Mouse (Mus musculus) neural tube, embryonic 13.5 days (tissue): ENCODE results near the gene Tmeff1. TPM values are rescaled to one million over a fixed set of nuclear protein-coding genes. Genes with fewer than 3 reads are reported as not detected.
"Not testable (repeated sequence)": the region's sequence is repeated elsewhere in the genome, so short reads cannot be mapped to it uniquely, and the experiment has no call there.

Experiments used
- ATAC-seq: fragments of 200-750 bp; cut with Nextera tagmentation; 2 replicates; pipeline ENCODE4 v1.8.0; 2017; ENCODE audit warnings: low read depth, mild to moderate bottlenecking, moderate TSS enrichment, moderate library complexity
- H3K27ac ChIP-seq: fragments of 300-500 bp; sonication (generic); replicated peaks from 2 replicates; pipeline ENCODE4 v1.5.1; 2015; ENCODE audit warnings: moderate library complexity, mild to moderate bottlenecking, inconsistent platforms
- H3K27me3 ChIP-seq: fragments of 300-500 bp; sonication (generic); 2 replicates; pipeline ENCODE4 v1.6.1; 2015; ENCODE audit warnings: mild to moderate bottlenecking, inconsistent platforms
- H3K36me3 ChIP-seq: fragments of 300-500 bp; sonication (generic); 2 replicates; pipeline ENCODE4 v1.6.1; 2015; ENCODE audit warnings: mild to moderate bottlenecking, inconsistent platforms
- H3K4me1 ChIP-seq: fragments of 300-500 bp; sonication (generic); replicated peaks from 2 replicates; pipeline ENCODE4 v1.6.1; 2015; ENCODE audit warnings: inconsistent platforms
- H3K4me2 ChIP-seq: fragments of 300-500 bp; sonication (generic); 2 replicates; pipeline ENCODE4 v1.6.1; 2015; ENCODE audit warnings: inconsistent platforms, mild to moderate bottlenecking, moderate library complexity
- H3K4me3 ChIP-seq: fragments of 300-500 bp; sonication (generic); 2 replicates; pipeline ENCODE4 v1.5.1; 2015; ENCODE audit warnings: mild to moderate bottlenecking, inconsistent platforms
- H3K9ac ChIP-seq: fragments of 300-500 bp; sonication (generic); 2 replicates; pipeline ENCODE4 v1.6.1; 2015; ENCODE audit warnings: moderate library complexity, mild to moderate bottlenecking, inconsistent platforms
- H3K9me3 ChIP-seq: fragments of 300-500 bp; sonication (generic); 2 replicates; pipeline ENCODE4 v1.6.1; 2016; ENCODE audit warnings: inconsistent platforms
- WGBS: fragments of 180-500 bp; shearing (Covaris S2); methylation state at CpG from one replicate; pipeline ENCODE4 v1.1.7; 2015; 5-methylcytosine and 5-hydroxymethylcytosine counted together
- polyA plus RNA-seq: library from polyadenylated mRNA; unstranded; fragments of >200 nt; fragmentation: Nextera tagmentation; extraction: Ambion mirVana; gene quantifications from 2 replicates; pipeline ENCODE4 v1.2.1, GENCODE M21; 2015

Gene Tmeff1
- polyA plus RNA-seq, 1 experiment from 2014 or later = 315 TPM

- H3K36me3 ChIP-seq, H3K4me2 ChIP-seq, H3K9me3 ChIP-seq, H3K9ac ChIP-seq, H3K4me1 ChIP-seq, ATAC-seq, H3K27ac ChIP-seq, H3K27me3 ChIP-seq, H3K4me3 ChIP-seq: not testable (repeated sequence)
- WGBS = 94% methylated on average over 17 of the region's 21 CpGs
Observed at GRCm38 (mm10) chr4:48683633-48684209, 98.7 kb downstream of the Tmeff1 start.

- H3K27me3 ChIP-seq = no peaks in the 10 kb centered on the region
- no peak overlapping the region for H3K4me3 ChIP-seq
- H3K36me3 ChIP-seq = no peaks in the 10 kb centered on the region
- no peak for ATAC-seq
- H3K4me2 ChIP-seq = no peak overlapping the region
- no peak overlapping the region for H3K27ac ChIP-seq
- no peaks in the 10 kb centered on the region for H3K9me3 ChIP-seq
- no peak overlapping the region for H3K9ac ChIP-seq
- H3K4me1 ChIP-seq = no peaks in the 10 kb centered on the region
- WGBS = 78% methylated on average over 7 of the region's 7 CpGs
Observed at GRCm38 (mm10) chr4:48684593-48685187, 99.7 kb downstream of the Tmeff1 start.

GRCm38 (mm10) chr4:48688148-48688547 is 103.2 kb downstream of the Tmeff1 start:
- Histone ChIP-seq H3K9me3 (no peaks in the 10 kb centered on the region), H3K36me3 (no peaks in the 10 kb centered on the region), H3K27ac (no peak overlapping the region), H3K27me3 (no peaks in the 10 kb centered on the region), H3K4me2 (no peak overlapping the region), H3K9ac (no peak overlapping the region), H3K4me3 (no peak overlapping the region), H3K4me1 (peaks cover 14% of the 10 kb centered on the region)
- WGBS = 80% methylated on average over 6 of the region's 6 CpGs
- ATAC-seq = no peak

- Histone ChIP-seq H3K36me3 (no peaks in the 10 kb centered on the region), H3K27ac (no peak overlapping the region), H3K4me2 (no peak overlapping the region), H3K27me3 (no peaks in the 10 kb centered on the region), H3K9ac (no peak overlapping the region), H3K4me1 (peaks cover 15% of the 10 kb centered on the region), H3K9me3 (no peaks in the 10 kb centered on the region), H3K4me3 (no peak overlapping the region)
- WGBS = 74% methylated on average over 9 of the region's 9 CpGs
- ATAC-seq = 0 out of 2 replicates have a peak, but pooled peaks have one; percentile 48
Observed at GRCm38 (mm10) chr4:48690640-48691039, 105.7 kb downstream of the Tmeff1 start.

GRCm38 (mm10) chr4:48691793-48692437 is 106.9 kb downstream of the Tmeff1 start:
- H3K4me2 ChIP-seq = no peak overlapping the region
- peaks cover 15% of the 10 kb centered on the region for H3K4me1 ChIP-seq
- no peak overlapping the region for H3K4me3 ChIP-seq
- no peaks in the 10 kb centered on the region for H3K27me3 ChIP-seq
- no peaks in the 10 kb centered on the region for H3K9me3 ChIP-seq
- ATAC-seq = peak; percentile 77
- H3K9ac ChIP-seq = no peak overlapping the region
- H3K27ac ChIP-seq = peak overlapping the region; percentile 67
- no peaks in the 10 kb centered on the region for H3K36me3 ChIP-seq
- 41% methylated on average over 7 of the region's 7 CpGs for WGBS

GRCm38 (mm10) chr4:48692736-48693292 is 107.8 kb downstream of the Tmeff1 start:
- ATAC-seq = no peak
- H3K9ac ChIP-seq = peak overlapping the region; percentile 31; the same call in 1 of the 2 replicates
- 29% methylated on average over 9 of the region's 9 CpGs for WGBS
- H3K27ac ChIP-seq = peak overlapping the region; percentile 67; the same call in 1 of the 2 replicates
- no peaks in the 10 kb centered on the region for H3K9me3 ChIP-seq
- H3K27me3 ChIP-seq = no peaks in the 10 kb centered on the region
- H3K4me2 ChIP-seq = no peak overlapping the region
- H3K4me3 ChIP-seq = no peak overlapping the region
- H3K36me3 ChIP-seq = no peaks in the 10 kb centered on the region
- peaks cover 15% of the 10 kb centered on the region for H3K4me1 ChIP-seq

GRCm38 (mm10) chr4:48696706-48697105 is 111.7 kb downstream of the Tmeff1 start:
- Histone ChIP-seq H3K9ac (no peak overlapping the region), H3K4me3 (no peak overlapping the region), H3K36me3 (no peaks in the 10 kb centered on the region), H3K27ac (no peak overlapping the region), H3K27me3 (no peaks in the 10 kb centered on the region), H3K4me2 (no peak overlapping the region), H3K9me3 (no peaks in the 10 kb centered on the region), H3K4me1 (peaks cover 15% of the 10 kb centered on the region)
- 88% methylated on average over 3 of the region's 3 CpGs for WGBS
- no peak for ATAC-seq

GRCm38 (mm10) chr4:48697302-48697701 is 112.3 kb downstream of the Tmeff1 start:
- no peak for ATAC-seq
- no peaks in the 10 kb centered on the region for H3K9me3 ChIP-seq
- H3K4me1 ChIP-seq = peaks cover 10% of the 10 kb centered on the region
- no peak overlapping the region for H3K27ac ChIP-seq
- no peak overlapping the region for H3K9ac ChIP-seq
- WGBS = 66% methylated on average over 11 of the region's 11 CpGs
- H3K4me3 ChIP-seq = no peak overlapping the region
- H3K36me3 ChIP-seq = no peaks in the 10 kb centered on the region
- no peak overlapping the region for H3K4me2 ChIP-seq
- H3K27me3 ChIP-seq = no peaks in the 10 kb centered on the region

Other genes starting within 250 kb of the Tmeff1 start
- 39.7 and 40.8 TPM in 2 replicates for gene Tex10, start 111.7 kb upstream of the Tmeff1 start, polyA plus RNA-seq
- gene Msantd3, start 45.2 kb upstream of the Tmeff1 start, polyA plus RNA-seq = 36.2 and 43.9 TPM in 2 replicates
- gene Cavin4, start 78.3 kb downstream of the Tmeff1 start, polyA plus RNA-seq = 1.8 and 1.9 TPM in 2 replicates